Mouse (Mus musculus) cerebellum, adult 2 months (tissue): Measurements from ENCODE around the gene Apobec2. TPM values are rescaled to one million over a fixed set of nuclear protein-coding genes. Genes with fewer than 3 reads are reported as not detected.

ENCODE experiments used
- DNase-seq, 2 experiments: peaks; one replicate each; pipeline ENCODE4 v3.0.0; 2021
- H3K27ac ChIP-seq: fragments of 200-500 bp; 2 replicates; pipeline ENCODE4 v1.5.1; 2012; ENCODE audit warnings: low read length, control low read depth, inconsistent platforms; ENCODE audit not compliant: insufficient read depth
- H3K27me3 ChIP-seq: fragments of 200-500 bp; 2 replicates; pipeline ENCODE4 v1.6.1; 2012; ENCODE audit warnings: inconsistent platforms, mild to moderate bottlenecking, low read length, moderate library complexity; ENCODE audit not compliant: control insufficient read depth, insufficient read depth
- H3K4me1 ChIP-seq: fragments of 200-500 bp; 2 replicates; pipeline ENCODE4 v1.6.1; 2011; ENCODE audit warnings: low read length; ENCODE audit not compliant: control insufficient read depth, insufficient read depth
- H3K4me3 ChIP-seq: fragments of 200-500 bp; replicated peaks from 2 replicates; pipeline ENCODE3; 2011; ENCODE audit warnings: mild to moderate bottlenecking, low read depth, low read length, control low read depth; ENCODE audit not compliant: insufficient read depth
- CTCF ChIP-seq: fragments of 200-500 bp; IDR thresholded peaks from 2 replicates; pipeline ENCODE4 v1.5.1; 2011; ENCODE audit warnings: low read depth, mild to moderate bottlenecking, control low read depth, low read length, moderate library complexity, borderline replicate concordance; ENCODE audit not compliant: insufficient read depth
- POLR2A ChIP-seq: fragments of 200-500 bp; IDR thresholded peaks from 2 replicates; pipeline ENCODE4 v1.6.1; 2011; ENCODE audit warnings: low read length, control low read depth, borderline replicate concordance; ENCODE audit not compliant: insufficient read depth
- WGBS: fragments of 180-500 bp; shearing (Covaris S2); methylation state at CpG from one replicate; pipeline ENCODE4 v1.1.7; 2018; 5-methylcytosine and 5-hydroxymethylcytosine counted together
- polyA plus RNA-seq: library from polyadenylated mRNA; depleted of rRNA; stranded (reverse); fragments of >200 nt; gene quantifications from 2 replicates; pipeline ENCODE4 v1.2.3, GENCODE M21; 2012

Gene Apobec2
- polyA plus RNA-seq, 1 experiment = 0.28 TPM

- WGBS = 58% methylated on average over 20 of the region's 20 CpGs
- Histone ChIP-seq H3K27ac (no peak overlapping the region), H3K27me3 (no peaks in the 10 kb centered on the region), H3K4me1 (no peaks in the 10 kb centered on the region; the same call in 1 of the 2 replicates), H3K4me3 (no peak overlapping the region)
- no peak for TF ChIP-seq CTCF
- no peak for TF ChIP-seq POLR2A
- DNase-seq = no peak
Observed at GRCm38 (mm10) chr17:48433006-48433655, 401 bp upstream of the Apobec2 start.

- WGBS = 92% methylated on average over 5 of the region's 5 CpGs
- no peak for DNase-seq
- no peak overlapping the region for H3K4me3 ChIP-seq
- no peaks in the 10 kb centered on the region; the same call in 1 of the 2 replicates for H3K4me1 ChIP-seq
- no peak overlapping the region for H3K27ac ChIP-seq
- TF ChIP-seq POLR2A (no peak), CTCF (no peak)
- no peaks in the 10 kb centered on the region for H3K27me3 ChIP-seq
Observed at GRCm38 (mm10) chr17:48431054-48431453, 1.7 kb downstream of the Apobec2 start.

DNA sequence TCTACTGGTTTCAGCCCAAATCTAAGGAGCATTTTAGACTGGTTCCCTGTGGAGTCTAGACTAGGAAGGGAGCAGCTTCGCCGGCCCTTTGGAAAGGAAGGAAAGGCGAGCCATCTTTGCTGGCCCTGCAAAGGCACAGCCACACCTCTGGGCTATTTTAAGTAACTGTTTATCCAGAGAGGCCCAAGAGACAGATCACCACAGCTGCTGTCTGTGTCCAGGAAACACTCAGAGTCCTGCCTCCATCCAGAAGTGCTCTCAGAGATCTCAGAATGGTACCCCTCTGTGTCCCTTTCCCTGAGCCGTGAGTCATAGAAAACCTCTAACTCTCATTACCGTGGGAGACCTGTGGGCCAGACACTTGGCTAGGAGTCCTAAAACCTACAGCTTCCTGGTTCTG, 2.3 kb downstream of the Apobec2 start:
- no peak for DNase-seq
- Histone ChIP-seq H3K27ac (no peak overlapping the region), H3K4me3 (no peak overlapping the region), H3K27me3 (no peaks in the 10 kb centered on the region), H3K4me1 (no peaks in the 10 kb centered on the region; the same call in 1 of the 2 replicates)
- WGBS = 69% methylated on average over 5 of the region's 5 CpGs
- TF ChIP-seq POLR2A = no peak
- no peak for TF ChIP-seq CTCF

- WGBS = 62% methylated on average over 11 of the region's 11 CpGs
Observed at GRCm38 (mm10) chr17:48427852-48428530, 4.7 kb downstream of the Apobec2 start.

DNA sequence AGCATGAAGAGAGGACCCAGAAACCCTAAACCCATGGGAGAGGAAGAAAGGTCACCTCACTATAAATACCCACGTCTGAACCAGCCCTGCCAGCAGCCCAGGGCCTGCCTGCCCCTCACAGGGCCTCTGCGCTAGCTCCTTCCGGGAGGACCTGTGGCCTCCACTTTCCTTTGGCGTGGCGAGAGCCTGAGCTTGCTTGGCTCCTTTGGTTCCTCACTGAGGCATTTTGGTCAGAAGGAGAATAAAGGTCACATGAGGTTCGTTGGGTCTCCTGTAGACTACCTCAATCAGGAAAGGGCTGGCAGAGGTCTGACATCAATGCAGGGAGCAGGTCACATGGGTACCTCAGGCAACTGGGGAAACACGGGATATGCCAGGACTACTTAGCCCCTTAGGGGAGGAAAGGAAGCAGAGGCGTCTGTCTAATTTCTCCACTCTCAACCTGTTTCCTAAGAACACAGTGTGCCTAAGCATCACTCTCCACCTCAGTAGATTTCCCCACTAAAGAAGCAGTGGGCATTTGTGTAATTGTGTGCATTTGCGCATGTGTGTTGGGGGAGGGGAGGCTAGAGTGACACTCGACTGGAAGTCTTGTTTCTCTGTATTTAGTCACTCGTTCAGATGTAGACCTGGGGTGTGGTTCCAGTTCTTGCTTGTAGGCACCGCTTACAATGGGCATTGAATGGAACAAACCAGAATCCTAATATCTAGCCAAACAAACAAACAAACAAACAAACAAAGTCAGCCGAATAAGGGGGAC, 5.6 kb downstream of the Apobec2 start:
- H3K4me3 ChIP-seq = no peak overlapping the region
- WGBS = 80% methylated on average over 13 of the region's 13 CpGs
- no peaks in the 10 kb centered on the region for H3K27me3 ChIP-seq
- no peaks in the 10 kb centered on the region; the same call in 1 of the 2 replicates for H3K4me1 ChIP-seq
- no peak for DNase-seq
- no peak overlapping the region for H3K27ac ChIP-seq
- TF ChIP-seq POLR2A = no peak
- TF ChIP-seq CTCF = no peak

More at GRCm38 (mm10) chr17:48427852-48428530, 4.7 kb downstream of the Apobec2 start:
- DNase-seq = no peak
- Histone ChIP-seq H3K27me3 (no peaks in the 10 kb centered on the region), H3K27ac (no peak overlapping the region), H3K4me3 (no peak overlapping the region), H3K4me1 (no peaks in the 10 kb centered on the region; the same call in 1 of the 2 replicates)
- TF ChIP-seq CTCF (no peak), POLR2A (no peak)

DNA sequence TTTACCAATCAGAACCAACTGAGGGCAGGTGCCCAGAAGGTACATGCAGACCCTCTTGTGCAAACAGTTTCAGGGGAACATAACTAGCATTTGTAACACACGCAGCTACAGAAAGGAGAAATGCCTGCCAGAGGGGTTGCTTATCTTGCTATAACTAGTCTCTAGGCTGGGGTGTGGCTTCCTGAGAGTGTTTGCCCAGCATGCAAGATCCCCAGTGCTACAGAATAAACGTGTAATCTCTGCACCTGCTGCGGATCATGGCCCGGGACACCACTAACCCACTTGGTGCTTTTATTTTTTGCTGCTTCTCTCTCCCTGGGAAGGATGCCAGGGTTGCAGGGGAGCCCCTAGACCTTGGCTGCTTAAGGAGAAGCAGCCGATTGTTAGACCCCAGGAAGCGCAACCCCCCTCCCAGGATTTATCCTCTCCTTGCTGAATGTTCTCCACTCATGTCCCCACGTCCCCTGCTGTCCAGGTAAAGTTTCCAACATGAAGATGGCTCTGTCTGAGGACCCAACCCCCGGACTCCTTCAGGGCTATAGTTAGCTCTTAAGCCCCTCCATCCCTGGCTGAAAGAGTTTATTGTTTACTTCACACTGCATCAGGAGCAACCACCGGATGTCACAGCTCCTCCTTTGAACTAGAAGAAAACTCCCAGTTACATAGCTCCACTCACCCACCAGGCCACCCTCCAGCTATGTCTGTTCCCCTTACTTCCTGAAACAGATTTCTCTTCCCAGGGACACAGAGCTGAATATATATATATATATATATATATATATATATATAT, 6.7 kb downstream of the Apobec2 start:
- no peaks in the 10 kb centered on the region for H3K27me3 ChIP-seq
- no peak for DNase-seq
- H3K4me1 ChIP-seq = no peaks in the 10 kb centered on the region; the same call in 1 of the 2 replicates
- H3K27ac ChIP-seq = no peak overlapping the region
- TF ChIP-seq CTCF = no peak
- TF ChIP-seq POLR2A = no peak
- WGBS = 31% methylated on average over 9 of the region's 9 CpGs
- no peak overlapping the region for H3K4me3 ChIP-seq

- H3K27ac ChIP-seq = no peak overlapping the region
- 86% methylated on average over 9 of the region's 9 CpGs for WGBS
- H3K4me1 ChIP-seq = no peaks in the 10 kb centered on the region; the same call in 1 of the 2 replicates
- no peak for TF ChIP-seq CTCF
- no peak for TF ChIP-seq POLR2A
- H3K4me3 ChIP-seq = no peak overlapping the region
- H3K27me3 ChIP-seq = no peaks in the 10 kb centered on the region
- no peak for DNase-seq
Observed at GRCm38 (mm10) chr17:48424237-48424636, 8.5 kb downstream of the Apobec2 start.
